Mouse (Mus musculus): Measurements from ENCODE around the gene Prex1. TPM values are rescaled to one million over a fixed set of nuclear protein-coding genes. Genes with fewer than 3 reads are reported as not detected.

The Prex1 gene
- total RNA-seq, 2 experiments from 2014 or later: 3.4 to 5.1 TPM

DNA sequence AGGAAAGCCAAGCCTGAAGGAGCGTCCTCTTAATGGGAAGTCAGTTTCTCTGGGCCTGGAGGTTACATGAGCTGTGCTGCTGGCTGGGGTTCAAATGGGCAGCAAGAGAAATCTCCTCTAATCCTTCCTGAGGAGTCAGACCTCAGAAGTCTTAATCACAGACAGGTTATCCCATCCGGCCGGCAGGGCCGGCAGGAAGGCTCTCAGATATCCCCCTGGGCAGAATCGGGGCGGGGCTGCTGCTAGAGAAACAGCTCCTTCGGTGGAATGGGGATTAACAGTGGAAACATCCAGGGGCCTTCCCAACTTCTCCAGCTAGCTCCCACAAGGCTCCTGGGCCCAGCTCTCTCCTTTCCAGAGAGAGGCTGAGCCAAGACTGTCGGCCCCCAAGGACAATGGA, 105.1 kb downstream of the Prex1 start:
- peak; percentile 69 for DNase-seq (ENCODE audit: low spot score)

- DNase-seq (ENCODE audit: low spot score): no peak
Observed at GRCm38 (mm10) chr2:166606481-166607245, 107.0 kb downstream of the Prex1 start.

DNA sequence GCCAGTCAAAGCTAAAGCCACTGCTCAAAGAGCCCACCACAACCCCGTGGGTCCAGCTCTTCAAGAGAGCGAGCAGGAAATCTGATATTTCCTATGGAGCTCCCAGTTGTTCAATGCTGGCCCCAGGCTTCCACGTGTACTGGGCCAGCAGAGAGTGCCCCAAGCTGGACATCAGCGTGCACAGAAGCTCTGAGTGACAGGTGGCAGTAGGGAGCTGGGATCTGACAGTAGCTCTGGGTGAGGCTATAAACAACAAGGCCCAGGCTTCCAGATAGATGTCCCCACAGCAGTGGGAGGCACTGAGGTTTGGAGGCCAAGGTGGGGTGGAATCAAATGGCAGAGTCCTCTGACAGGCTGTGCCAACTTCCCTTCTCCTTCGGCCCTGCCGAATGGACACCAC, 107.6 kb downstream of the Prex1 start:
- DNase-seq (ENCODE audit: low spot score): peak; percentile 66

GRCm38 (mm10) chr2:166605164-166605831, 108.3 kb downstream of the Prex1 start:
- peak; percentile 71 for DNase-seq (ENCODE audit: low spot score)

DNA sequence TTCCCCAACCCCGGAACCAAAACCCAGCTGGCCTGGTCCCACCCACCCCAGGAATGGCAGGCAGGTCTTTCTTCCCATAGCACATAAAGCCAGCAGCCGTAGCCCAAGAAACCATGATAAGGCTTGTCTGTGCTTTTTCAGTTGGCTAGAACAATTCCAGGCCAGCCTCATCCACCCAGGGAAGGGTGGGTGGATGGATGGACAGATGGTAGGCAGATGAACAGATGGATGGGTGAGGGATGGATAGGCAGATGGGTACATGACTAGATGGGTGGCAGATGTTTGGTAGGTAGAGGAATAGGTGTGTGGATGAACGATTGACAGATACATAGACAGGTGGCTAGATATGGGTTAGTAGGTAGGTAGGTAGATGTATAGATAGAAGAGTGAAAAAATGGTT, 110.7 kb downstream of the Prex1 start:
- no peak for DNase-seq (ENCODE audit: low spot score)

GRCm38 (mm10) chr2:166601420-166601819, 112.2 kb downstream of the Prex1 start:
- DNase-seq (ENCODE audit: low spot score): no peak

GRCm38 (mm10) chr2:166598453-166599155, 115.0 kb downstream of the Prex1 start:
- no peak for DNase-seq (ENCODE audit: low spot score)

DNA sequence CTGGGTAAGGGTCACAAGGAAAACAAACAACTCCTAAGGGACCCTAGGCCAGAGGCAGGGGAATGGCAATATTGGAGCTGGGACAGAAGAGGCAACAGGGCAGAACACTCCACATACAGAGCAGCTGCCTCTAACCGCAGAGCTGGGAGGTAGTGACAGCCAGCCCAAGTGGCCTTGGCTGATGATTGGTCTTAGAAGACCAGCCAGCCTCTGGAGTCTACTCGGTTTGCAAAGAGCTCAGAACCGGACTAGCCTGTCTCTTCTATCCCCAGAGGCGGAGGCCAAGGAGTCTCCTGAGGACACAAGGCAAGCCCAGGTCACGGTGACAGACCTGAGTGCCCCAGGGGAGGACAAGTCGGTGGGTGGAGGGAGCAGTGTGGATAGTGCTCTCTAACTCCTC, 115.9 kb downstream of the Prex1 start:
- no peak for DNase-seq (ENCODE audit: low spot score)

- peak; percentile 79 for DNase-seq (ENCODE audit: low spot score)
Observed at GRCm38 (mm10) chr2:166592034-166592912, 121.4 kb downstream of the Prex1 start.

DNA sequence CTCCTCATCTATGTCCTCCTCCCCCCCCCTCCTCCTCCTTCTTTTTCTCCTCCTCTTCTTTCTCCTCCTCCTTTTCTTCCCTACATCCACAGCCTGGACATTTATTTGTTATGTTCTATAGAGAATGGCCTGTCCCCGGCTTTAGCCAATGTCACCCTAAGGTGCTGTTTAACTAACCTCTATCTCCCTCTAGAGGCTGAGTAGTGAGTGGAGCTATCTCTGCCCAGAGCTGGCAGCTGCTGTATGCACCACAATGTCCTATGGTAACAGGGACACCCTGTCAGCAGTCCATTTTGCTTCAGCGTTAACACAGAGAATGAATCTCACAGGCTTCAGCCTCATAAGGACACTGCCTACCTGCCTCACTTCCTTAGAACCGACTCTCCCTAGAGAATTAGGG, 129.1 kb downstream of the Prex1 start:
- no peak for DNase-seq (ENCODE audit: low spot score)

- no peak for DNase-seq (ENCODE audit: low spot score)
Observed at GRCm38 (mm10) chr2:166583292-166583691, 130.3 kb downstream of the Prex1 start.

DNA sequence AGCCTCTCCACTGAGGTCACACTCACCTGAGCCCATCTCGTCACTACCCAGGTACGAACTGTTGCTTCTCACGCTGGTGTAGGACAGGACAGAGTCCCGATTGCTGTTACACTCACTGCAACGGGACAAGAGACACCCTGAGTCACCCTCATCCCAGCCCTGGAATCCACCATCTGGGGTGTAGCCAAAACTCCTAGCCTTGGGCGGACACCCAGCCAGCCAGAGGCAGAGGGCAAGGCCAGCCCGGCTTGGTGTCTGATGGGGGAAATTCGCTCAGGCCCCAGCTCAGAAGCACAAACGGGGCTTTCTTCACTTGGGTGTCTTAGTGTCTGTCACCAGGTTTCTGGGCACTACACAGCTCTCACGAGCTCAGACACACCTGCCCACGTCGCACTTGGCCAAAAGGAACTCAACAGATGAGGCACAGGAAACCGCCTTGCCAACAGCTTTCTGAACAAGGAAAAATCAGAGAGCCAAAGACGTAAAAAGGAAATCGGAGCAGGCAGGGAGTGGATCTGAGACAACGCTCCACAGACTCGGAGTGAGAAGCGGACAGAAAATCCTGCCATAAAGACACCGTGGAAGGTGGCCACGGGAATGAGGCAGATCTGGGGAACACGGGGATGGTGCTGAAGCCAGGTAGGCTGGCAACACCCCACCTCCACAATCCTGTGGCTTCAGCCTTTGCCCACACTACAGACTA, 131.6 kb downstream of the Prex1 start:
- no peak for DNase-seq (ENCODE audit: low spot score)

- DNase-seq (ENCODE audit: low spot score): no peak
Observed at GRCm38 (mm10) chr2:166579793-166580192, 133.8 kb downstream of the Prex1 start.

GRCm38 (mm10) chr2:166579361-166579760, 134.3 kb downstream of the Prex1 start:
- no peak for DNase-seq (ENCODE audit: low spot score)

DNA sequence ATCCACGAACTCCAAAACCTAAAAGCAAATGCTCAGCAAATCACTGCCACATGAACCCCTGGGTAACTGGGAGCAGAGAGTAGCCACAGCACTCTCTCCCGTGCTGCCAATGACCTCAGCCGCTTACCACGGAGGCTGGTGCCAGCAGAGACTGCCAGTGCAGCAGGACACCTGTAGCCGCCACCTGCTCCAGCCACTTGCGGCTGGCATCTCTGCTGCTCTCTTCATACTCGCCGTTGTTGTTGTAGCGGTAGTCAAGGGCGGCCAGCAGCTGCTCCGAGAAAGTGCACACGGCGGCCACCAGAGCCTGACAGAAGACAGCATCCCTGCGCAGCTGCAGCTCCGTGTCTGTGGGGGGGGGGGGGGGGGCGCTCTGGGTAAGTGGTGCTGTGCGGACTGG, 138.2 kb downstream of the Prex1 start:
- no peak for DNase-seq (ENCODE audit: low spot score)

GRCm38 (mm10) chr2:166574934-166575333, 138.7 kb downstream of the Prex1 start:
- peak; percentile 58 for DNase-seq (ENCODE audit: low spot score)

DNA sequence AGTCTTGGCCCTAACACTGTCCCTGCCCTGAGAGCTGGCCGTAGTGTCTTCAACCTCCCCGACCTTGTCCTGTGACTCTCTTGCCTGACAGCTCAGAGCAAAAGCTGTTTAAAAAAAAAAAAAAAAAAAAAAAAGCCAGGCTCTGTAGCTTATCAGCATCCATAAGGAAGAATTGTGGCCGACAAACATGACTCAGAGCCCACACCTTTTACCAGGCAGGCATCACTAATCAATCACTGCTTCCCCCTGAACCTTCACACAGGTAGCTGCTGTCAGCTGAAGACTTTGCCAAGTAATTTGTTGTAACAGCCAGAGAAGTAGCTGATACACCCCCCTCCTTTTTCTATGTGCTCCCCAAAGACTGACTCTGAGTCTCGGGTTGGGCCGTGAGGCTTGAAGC, 140.0 kb downstream of the Prex1 start:
- no peak for DNase-seq (ENCODE audit: low spot score)

DNA sequence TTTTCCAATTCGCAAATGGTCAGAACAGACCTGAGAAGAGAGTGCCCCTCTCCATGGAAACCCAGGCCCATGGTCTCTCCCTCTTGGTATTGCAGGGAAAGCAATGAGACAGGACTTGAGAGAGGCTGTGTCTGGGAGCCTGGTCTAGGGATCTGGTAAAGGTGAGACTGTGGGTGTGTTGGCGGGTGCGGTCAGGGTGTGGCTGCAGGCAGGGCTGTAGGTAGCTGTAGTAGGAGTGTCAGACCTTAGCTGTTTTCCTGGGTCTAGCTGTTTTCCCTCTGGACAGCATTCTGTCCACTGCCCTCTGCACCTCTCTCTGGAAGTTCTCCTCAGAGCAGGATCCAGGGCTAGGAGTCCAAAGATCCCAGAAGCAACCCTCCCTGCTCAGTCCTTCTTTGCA, 141.3 kb downstream of the Prex1 start:
- DNase-seq (ENCODE audit: low spot score): no peak

DNA sequence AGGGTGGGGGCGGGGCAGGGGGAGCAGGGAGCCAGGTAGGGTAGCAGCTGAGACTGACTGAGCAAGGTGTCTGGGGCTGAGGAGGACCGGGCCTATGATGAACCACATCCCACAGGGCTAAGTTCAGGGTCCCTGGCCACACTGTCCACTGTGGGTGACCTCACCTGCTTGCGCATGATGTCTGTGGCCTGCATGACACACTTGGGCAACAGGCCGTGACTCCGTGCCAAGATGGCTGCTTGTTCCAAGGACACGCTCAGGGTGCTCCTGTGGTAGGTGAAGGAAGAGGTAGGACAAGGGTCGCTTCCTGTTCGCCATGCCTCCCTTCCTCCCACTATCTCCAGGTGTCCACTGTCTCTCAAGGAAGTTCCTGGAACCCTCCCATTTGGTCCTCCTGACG, 144.4 kb downstream of the Prex1 start:
- no peak for DNase-seq (ENCODE audit: low spot score)

DNA sequence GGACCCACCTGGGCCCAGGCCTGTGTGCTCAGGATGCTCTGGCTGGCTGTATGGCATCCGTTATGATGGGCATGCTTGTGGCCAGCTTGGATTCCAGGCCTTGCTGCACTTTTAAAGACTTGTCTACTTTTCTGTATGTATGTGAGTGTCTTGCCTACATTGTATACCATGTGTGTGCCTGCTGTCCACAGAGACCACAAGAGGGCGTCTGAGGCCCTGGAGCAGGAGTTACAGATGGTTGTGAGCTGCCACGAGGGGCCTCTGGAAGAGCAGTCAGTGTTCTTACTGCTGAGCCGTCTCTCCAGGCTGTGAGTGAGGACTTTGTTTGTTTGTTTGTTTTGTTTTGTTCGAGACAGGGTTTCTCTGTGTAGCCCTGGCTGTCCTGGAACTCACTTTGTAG, 148.1 kb downstream of the Prex1 start:
- DNase-seq (ENCODE audit: low spot score): no peak

GRCm38 (mm10) chr2:166564455-166564854, 149.2 kb downstream of the Prex1 start:
- peak; percentile 63 for DNase-seq (ENCODE audit: low spot score)

Measured in gastrocnemius, adult 18-20 months (tissue).